Mouse (Mus musculus) intestine, embryonic 14.5 days (tissue): ENCODE data around the gene Ptrh1. TPM values are rescaled to one million over a fixed set of nuclear protein-coding genes. Genes with fewer than 3 reads are reported as not detected.
A peak's percentile ranks its signal among the peaks of the same experiment; 100 is the strongest.

Source experiments
- ATAC-seq: fragments of 200-750 bp; cut with Nextera tagmentation; replicated peaks from 2 replicates; pipeline ENCODE4 v1.8.0; 2017; ENCODE audit warnings: low read depth, moderate number of reproducible peaks, moderate TSS enrichment, moderate library complexity; ENCODE audit not compliant: low FRiP score, low TSS enrichment
- DNase-seq: peaks from one replicate; pipeline ENCODE4 v3.0.0-alpha.2; 2018; ENCODE audit warnings: low spot score
- H3K27ac ChIP-seq: fragments of 300-500 bp; sonication (generic); 2 replicates; pipeline ENCODE4 v1.5.1; 2014; ENCODE audit warnings: low read depth, mild to moderate bottlenecking, control low read depth
- H3K27me3 ChIP-seq: fragments of 300-500 bp; sonication (generic); replicated peaks from 2 replicates; pipeline ENCODE4 v1.6.1; 2014; ENCODE audit warnings: low read length, control low read depth; ENCODE audit not compliant: control insufficient read depth, insufficient read depth
- H3K36me3 ChIP-seq: fragments of 300-500 bp; sonication (generic); 2 replicates; pipeline ENCODE4 v1.6.1; 2014; ENCODE audit warnings: low read length, control low read depth; ENCODE audit not compliant: control insufficient read depth, insufficient read depth
- H3K4me1 ChIP-seq: fragments of 300-500 bp; sonication (generic); replicated peaks from 2 replicates; pipeline ENCODE4 v1.6.1; 2014; ENCODE audit warnings: low read length, control low read depth, mixed read lengths; ENCODE audit not compliant: control insufficient read depth, insufficient read depth
- H3K4me2 ChIP-seq: fragments of 300-500 bp; sonication (generic); 2 replicates; pipeline ENCODE4 v1.6.1; 2014; ENCODE audit warnings: low read length
- H3K4me3 ChIP-seq: fragments of 300-500 bp; sonication (generic); 2 replicates; pipeline ENCODE4 v1.5.1; 2014; ENCODE audit warnings: low read depth, low read length, control low read depth, mixed read lengths
- H3K9ac ChIP-seq: fragments of 300-500 bp; sonication (generic); 2 replicates; pipeline ENCODE4 v1.6.1; 2014; ENCODE audit warnings: mild to moderate bottlenecking, low read length
- H3K9me3 ChIP-seq: fragments of 300-500 bp; sonication (generic); 2 replicates; pipeline ENCODE4 v1.6.1; 2016; ENCODE audit warnings: low read length, control low read depth; ENCODE audit not compliant: control insufficient read depth
- WGBS: fragments of 180-500 bp; shearing (Covaris S2); extraction: QIAGEN DNeasy Blood & Tissue Kit; methylation state at CpG from one replicate; pipeline ENCODE4 v1.1.7; 2014; 5-methylcytosine and 5-hydroxymethylcytosine counted together
- polyA plus RNA-seq: library from polyadenylated mRNA; unstranded; fragments of >200 nt; fragmentation: Nextera tagmentation; extraction: Ambion mirVana; gene quantifications from 2 replicates; pipeline ENCODE4 v1.2.1, GENCODE M21; 2014

The Ptrh1 gene
- polyA plus RNA-seq, 1 experiment from 2014 or later, result 5.1 TPM

- 47% methylated on average over 4 of the region's 4 CpGs for WGBS
- no peak overlapping the region for H3K4me2 ChIP-seq
- no peaks in the 10 kb centered on the region for H3K9me3 ChIP-seq
- H3K9ac ChIP-seq, result no peak overlapping the region
- DNase-seq, result no peak
- ATAC-seq, result no peak
- H3K27me3 ChIP-seq, result no peaks in the 10 kb centered on the region
- H3K4me1 ChIP-seq, result peaks cover 30% of the 10 kb centered on the region
- no peak overlapping the region for H3K4me3 ChIP-seq
- no peak overlapping the region for H3K27ac ChIP-seq
- H3K36me3 ChIP-seq, result peaks cover 4% of the 10 kb centered on the region
These were observed 40.7 kb upstream of the Ptrh1 start for GRCm38 (mm10) chr2:32734933-32735332.

- peaks cover 8% of the 10 kb centered on the region; the same call in 1 of the 2 replicates for H3K27me3 ChIP-seq
- H3K4me3 ChIP-seq, result no peak overlapping the region
- H3K27ac ChIP-seq, result no peak overlapping the region
- no peak overlapping the region for H3K4me2 ChIP-seq
- peaks cover 25% of the 10 kb centered on the region for H3K4me1 ChIP-seq
- H3K9ac ChIP-seq, result no peak overlapping the region
- no peak for ATAC-seq
- no peaks in the 10 kb centered on the region for H3K9me3 ChIP-seq
- H3K36me3 ChIP-seq, result peaks cover 4% of the 10 kb centered on the region
- WGBS, result 55% methylated on average over 3 of the region's 3 CpGs
- DNase-seq, result no peak
These were observed 39.2 kb upstream of the Ptrh1 start for GRCm38 (mm10) chr2:32736306-32736829.

GRCm38 (mm10) chr2:32737008-32737407 lies 38.6 kb upstream of the Ptrh1 start:
- Histone ChIP-seq H3K9me3 (no peaks in the 10 kb centered on the region), H3K9ac (no peak overlapping the region), H3K36me3 (peaks cover 4% of the 10 kb centered on the region), H3K4me2 (no peak overlapping the region), H3K27me3 (peaks cover 14% of the 10 kb centered on the region; the same call in 1 of the 2 replicates), H3K27ac (no peak overlapping the region), H3K4me1 (peaks cover 25% of the 10 kb centered on the region), H3K4me3 (no peak overlapping the region)
- no peak for DNase-seq
- 63% methylated on average over 6 of the region's 6 CpGs for WGBS
- ATAC-seq, result no peak

GRCm38 (mm10) chr2:32739311-32739710 lies 36.3 kb upstream of the Ptrh1 start:
- Histone ChIP-seq H3K4me3 (no peak overlapping the region), H3K27ac (no peak overlapping the region), H3K9me3 (no peaks in the 10 kb centered on the region), H3K27me3 (peaks cover 23% of the 10 kb centered on the region), H3K36me3 (peaks cover 4% of the 10 kb centered on the region), H3K4me2 (no peak overlapping the region), H3K9ac (no peak overlapping the region), H3K4me1 (peaks cover 18% of the 10 kb centered on the region)
- 68% methylated on average over 4 of the region's 4 CpGs for WGBS
- DNase-seq (no peak), ATAC-seq (no peak)

- H3K9ac ChIP-seq, result peak within 1 kb of the TSS; percentile 38
- H3K4me3 ChIP-seq, result peak within 1 kb of the TSS; percentile 46
- DNase-seq (no peak), ATAC-seq (0 out of 2 replicates have a peak, but pooled peaks have one; percentile 2)
- peaks cover 23% of the 10 kb centered on the region for H3K27me3 ChIP-seq
- H3K4me2 ChIP-seq, result peak within 1 kb of the TSS; percentile 86
- H3K27ac ChIP-seq, result no peak within 1 kb of the TSS; the same call in 1 of the 2 replicates
- no peaks in the 10 kb centered on the region for H3K9me3 ChIP-seq
- H3K4me1 ChIP-seq, result peaks cover 13% of the 10 kb centered on the region
- peaks cover 17% of the 10 kb centered on the region for H3K36me3 ChIP-seq
- WGBS, result 5% methylated on average over 11 of the region's 11 CpGs
These were observed 34.7 kb upstream of the Ptrh1 start, which contains the start of gene 6330409D20Rik for GRCm38 (mm10) chr2:32740916-32741272. TSS of gene 6330409D20Rik (minus strand) at chr2:32741016.

GRCm38 (mm10) chr2:32741273-32742172 lies 34.1 kb upstream of the Ptrh1 start:
- H3K27ac ChIP-seq, result no peak overlapping the region; the same call in 1 of the 2 replicates
- peak overlapping the region; percentile 46 for H3K4me3 ChIP-seq
- peak overlapping the region; percentile 38 for H3K9ac ChIP-seq
- H3K4me1 ChIP-seq, result peaks cover 13% of the 10 kb centered on the region
- peak; percentile 77 for DNase-seq
- H3K9me3 ChIP-seq, result no peaks in the 10 kb centered on the region
- H3K27me3 ChIP-seq, result peaks cover 23% of the 10 kb centered on the region
- ATAC-seq, result peak; percentile 54
- H3K4me2 ChIP-seq, result peak overlapping the region; percentile 86
- H3K36me3 ChIP-seq, result peaks cover 23% of the 10 kb centered on the region
- 6% methylated on average over 55 of the region's 58 CpGs for WGBS

GRCm38 (mm10) chr2:32742173-32742531 lies 33.4 kb upstream of the Ptrh1 start:
- peak overlapping the region; percentile 86 for H3K4me2 ChIP-seq
- H3K9me3 ChIP-seq, result no peaks in the 10 kb centered on the region
- 15% methylated on average over 18 of the region's 18 CpGs for WGBS
- peaks cover 13% of the 10 kb centered on the region for H3K4me1 ChIP-seq
- no peak for DNase-seq
- no peak overlapping the region for H3K27ac ChIP-seq
- ATAC-seq, result peak; percentile 74
- H3K27me3 ChIP-seq, result peaks cover 23% of the 10 kb centered on the region
- H3K4me3 ChIP-seq, result peak overlapping the region; percentile 46
- peaks cover 29% of the 10 kb centered on the region for H3K36me3 ChIP-seq
- H3K9ac ChIP-seq, result no peak overlapping the region

- H3K4me1 ChIP-seq, result peaks cover 13% of the 10 kb centered on the region
- peaks cover 42% of the 10 kb centered on the region for H3K36me3 ChIP-seq
- no peak overlapping the region for H3K9ac ChIP-seq
- no peak overlapping the region for H3K27ac ChIP-seq
- no peak overlapping the region for H3K4me2 ChIP-seq
- DNase-seq, result no peak
- no peaks in the 10 kb centered on the region for H3K9me3 ChIP-seq
- no peak overlapping the region for H3K4me3 ChIP-seq
- WGBS, result 80% methylated on average over 15 of the region's 15 CpGs
- H3K27me3 ChIP-seq, result peaks cover 23% of the 10 kb centered on the region
- no peak for ATAC-seq
These were observed 31.2 kb upstream of the Ptrh1 start for GRCm38 (mm10) chr2:32744272-32744982.
